In the genomic region with DNA sequence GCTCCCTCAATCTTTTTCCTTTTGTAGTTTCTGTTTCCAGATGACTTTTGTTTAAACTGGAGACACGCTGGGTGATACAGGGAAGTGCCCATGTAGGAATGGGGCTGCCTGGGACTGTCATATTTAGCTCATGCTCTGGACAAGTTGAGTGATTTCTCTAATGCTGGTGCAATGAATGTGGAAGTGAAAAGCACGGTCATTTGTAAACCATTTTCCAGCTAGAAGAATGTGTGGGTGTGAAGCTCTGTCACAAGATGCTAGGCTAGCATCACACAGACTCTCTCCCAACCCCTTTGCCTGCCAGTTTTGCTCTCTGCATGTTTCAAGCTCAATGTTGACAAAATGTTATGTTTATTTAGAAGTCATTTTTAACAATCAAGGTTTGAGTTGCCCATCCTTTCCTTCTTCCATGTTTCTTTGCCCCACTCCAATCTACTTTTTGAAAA, we compare ENCODE assay signal across 24 mouse cellular contexts.
A peak's percentile ranks its signal among the peaks of the same experiment; 100 is the strongest.
DNase-seq lines count a peak whose midpoint lies in the region; ATAC-seq and TF ChIP-seq lines count a peak whose summit lies in the region.
"Had no signal": no experiment of that assay in that cellular context is flagged by ENCODE, and none has a peak within 500 bp of the region (broad histone marks: within the 10 kb centered on the region; RNA-seq: fewer than 3 reads in every experiment).

No protein-coding gene starts in this region.

- no peaks in the 10 kb centered on the region for H3K27me3 ChIP-seq in heart, embryonic 12.5 days (replicated peaks)
- no peaks in the 10 kb centered on the region for H3K27me3 ChIP-seq in liver, adult 2 months (ENCODE audit: control insufficient read depth, insufficient read depth, low read length)
- no peaks in the 10 kb centered on the region for H3K27me3 ChIP-seq in liver, embryonic 11.5 days (replicated peaks; ENCODE audit: control insufficient read depth, insufficient read depth, low read length)
- no peaks in the 10 kb centered on the region for H3K27me3 ChIP-seq in stomach, embryonic 16.5 days (ENCODE audit: control insufficient read depth, insufficient read depth, low read length)
- H3K27me3 ChIP-seq in midbrain, embryonic 15.5 days (replicated peaks) = no peaks in the 10 kb centered on the region
- H3K27me3 ChIP-seq: forebrain, embryonic 13.5 days; heart, embryonic 13.5 days; hindbrain, embryonic 15.5 days; limb, embryonic 13.5 days; neural tube, embryonic 12.5 days; Patski had no signal

- H3K9me3 ChIP-seq in heart, embryonic 12.5 days (replicated peaks) = no peaks in the 10 kb centered on the region
- H3K9me3 ChIP-seq in liver, embryonic 11.5 days (ENCODE audit: control insufficient read depth, low read length) = no peaks in the 10 kb centered on the region
- H3K9me3 ChIP-seq in stomach, embryonic 16.5 days (replicated peaks; ENCODE audit: control insufficient read depth, low read length) = no peaks in the 10 kb centered on the region
- no peaks in the 10 kb centered on the region for H3K9me3 ChIP-seq in midbrain, embryonic 15.5 days
- H3K9me3 ChIP-seq: forebrain, embryonic 13.5 days; G1E; heart, embryonic 13.5 days; hindbrain, embryonic 15.5 days; limb, embryonic 13.5 days; neural tube, embryonic 12.5 days had no signal

- no peak overlapping the region for H3K4me3 ChIP-seq in heart, embryonic 12.5 days
- H3K4me3 ChIP-seq in liver, adult 2 months (ENCODE audit: insufficient read depth, low read depth, low read length) = no peak overlapping the region
- H3K4me3 ChIP-seq in liver, embryonic 11.5 days (ENCODE audit: low read depth, low read length) = no peak overlapping the region
- H3K4me3 ChIP-seq in brown adipose tissue, adult 24 weeks (ENCODE audit: insufficient read depth, low read depth, low read length) = no peak overlapping the region
- no peak overlapping the region for H3K4me3 ChIP-seq in stomach, embryonic 16.5 days (replicated peaks; ENCODE audit: low read length)
- no peak overlapping the region for H3K4me3 ChIP-seq in midbrain, embryonic 15.5 days
- H3K4me3 ChIP-seq: forebrain, embryonic 13.5 days; heart, embryonic 13.5 days; hindbrain, embryonic 15.5 days; limb, embryonic 13.5 days; neural tube, embryonic 12.5 days had no signal

- no peak overlapping the region for H3K4me2 ChIP-seq in heart, embryonic 12.5 days
- H3K4me2 ChIP-seq in liver, embryonic 11.5 days = no peak overlapping the region
- H3K4me2 ChIP-seq in stomach, embryonic 16.5 days (ENCODE audit: low read depth, low read length) = no peak overlapping the region
- no peak overlapping the region for H3K4me2 ChIP-seq in midbrain, embryonic 15.5 days
- H3K4me2 ChIP-seq: forebrain, embryonic 13.5 days; heart, embryonic 13.5 days; hindbrain, embryonic 15.5 days; limb, embryonic 13.5 days; lung, embryonic 14.5 days; neural tube, embryonic 12.5 days had no signal

- no peak for TF ChIP-seq POLR2A in liver, adult 2 months (IDR thresholded peaks at IDR 0.05; ENCODE audit: extremely low read depth, insufficient read depth, low read length)

- no peaks in the 10 kb centered on the region for H3K36me3 ChIP-seq in heart, embryonic 12.5 days
- no peaks in the 10 kb centered on the region for H3K36me3 ChIP-seq in liver, adult 2 months (ENCODE audit: control insufficient read depth, insufficient read depth, low read length)
- H3K36me3 ChIP-seq in liver, embryonic 11.5 days (ENCODE audit: control insufficient read depth, insufficient read depth, low read length) = no peaks in the 10 kb centered on the region
- H3K36me3 ChIP-seq in stomach, embryonic 16.5 days (ENCODE audit: control insufficient read depth, insufficient read depth, low read length) = no peaks in the 10 kb centered on the region
- no peaks in the 10 kb centered on the region for H3K36me3 ChIP-seq in midbrain, embryonic 15.5 days (replicated peaks)
- H3K36me3 ChIP-seq: G1E; heart, embryonic 13.5 days; hindbrain, embryonic 15.5 days; limb, embryonic 13.5 days; neural tube, embryonic 12.5 days had no signal

- 57% methylated on average over 2 of the region's 2 CpGs for WGBS in heart, embryonic 12.5 days
- 8% methylated on average over 2 of the region's 2 CpGs for WGBS in liver, adult 2 months
- 61% methylated on average over 2 of the region's 2 CpGs for WGBS in liver, embryonic 11.5 days
- 42% methylated on average over 2 of the region's 2 CpGs for WGBS in stomach, embryonic 16.5 days
- WGBS in midbrain, embryonic 15.5 days = 75% methylated on average over 2 of the region's 2 CpGs

- DNase-seq in heart, adult 18-20 months = peak; percentile 18 to 46
- no peak for DNase-seq in liver, adult 2 months (ENCODE audit: extremely low read depth, low read depth, low spot score)
- no peak for DNase-seq in liver, embryonic 11.5 days (ENCODE audit: low spot score)
- DNase-seq: cerebellum, adult 8-10 months; cerebellum, postnatal 36 days; gastrocnemius, postnatal 14 days; kidney, postnatal 25 days; lung, postnatal 4 days; midbrain, embryonic 14.5 days; right cerebral cortex, postnatal 25 days; thymus, postnatal 14 days had no signal

- ATAC-seq in heart, embryonic 12.5 days (ENCODE audit: insufficient number of reproducible peaks, low FRiP score) = no peak
- no peak for ATAC-seq in liver, embryonic 11.5 days (replicated peaks; ENCODE audit: low FRiP score)
- 0 out of 2 replicates have a peak, but pooled peaks have one; percentile 17 for ATAC-seq in stomach, embryonic 16.5 days (ENCODE audit: insufficient read depth, low FRiP score)
- no peak for ATAC-seq in midbrain, embryonic 15.5 days (replicated peaks)
- ATAC-seq: forebrain, embryonic 13.5 days; Patski had no signal

- no peaks in the 10 kb centered on the region for H3K4me1 ChIP-seq in heart, embryonic 12.5 days (replicated peaks)
- peaks cover 32% of the 10 kb centered on the region for H3K4me1 ChIP-seq in liver, adult 2 months (ENCODE audit: control insufficient read depth, insufficient read depth, low read length)
- no peaks in the 10 kb centered on the region for H3K4me1 ChIP-seq in liver, embryonic 11.5 days (replicated peaks; ENCODE audit: control insufficient read depth, insufficient read depth, low read length)
- peaks cover 7% of the 10 kb centered on the region for H3K4me1 ChIP-seq in brown adipose tissue, adult 24 weeks (ENCODE audit: control insufficient read depth, insufficient read depth, insufficient read length, low read length)
- H3K4me1 ChIP-seq in stomach, embryonic 16.5 days (ENCODE audit: control insufficient read depth, insufficient read depth, low read length) = 0 out of 2 replicates have a peak, but pooled peaks cover under 1% of the 10 kb centered on the region
- H3K4me1 ChIP-seq in midbrain, embryonic 15.5 days = no peaks in the 10 kb centered on the region
- H3K4me1 ChIP-seq: heart, embryonic 13.5 days; hindbrain, embryonic 15.5 days; neural tube, embryonic 12.5 days had no signal

- no peak overlapping the region for H3K9ac ChIP-seq in heart, embryonic 12.5 days
- H3K9ac ChIP-seq in liver, adult 2 months (ENCODE audit: low read depth, low read length) = peak overlapping the region; percentile 29; the same call in 1 of the 2 replicates
- H3K9ac ChIP-seq in liver, embryonic 11.5 days (ENCODE audit: low read depth, low read length) = no peak overlapping the region
- no peak overlapping the region for H3K9ac ChIP-seq in stomach, embryonic 16.5 days (ENCODE audit: low read length)
- no peak overlapping the region for H3K9ac ChIP-seq in midbrain, embryonic 15.5 days
- H3K9ac ChIP-seq: forebrain, embryonic 13.5 days; heart, embryonic 13.5 days; hindbrain, embryonic 15.5 days; limb, embryonic 13.5 days; liver, embryonic 14.5 days; lung, embryonic 14.5 days; neural tube, embryonic 12.5 days had no signal

- no peak for TF ChIP-seq CTCF in liver, adult 2 months (IDR thresholded peaks at IDR 0.05; ENCODE audit: low read depth, low read length)

- H3K79me2 ChIP-seq in liver, adult 2 months (ENCODE audit: control insufficient read depth, insufficient read depth, low read length) = peaks cover 17% of the 10 kb centered on the region; the same call in 1 of the 2 replicates

- no peak overlapping the region for H3K27ac ChIP-seq in heart, embryonic 12.5 days (ENCODE audit: poor library complexity, severe bottlenecking)
- peak overlapping the region; percentile 89 for H3K27ac ChIP-seq in liver, adult 2 months (replicated peaks; ENCODE audit: insufficient read depth, low read depth, low read length)
- H3K27ac ChIP-seq in liver, embryonic 11.5 days (ENCODE audit: low read depth, low read length) = no peak overlapping the region
- H3K27ac ChIP-seq in brown adipose tissue, adult 24 weeks (replicated peaks; ENCODE audit: low read depth, low read length) = 0 out of 2 replicates have a peak overlapping the region, but pooled peaks have one; percentile 41
- H3K27ac ChIP-seq in stomach, embryonic 16.5 days (ENCODE audit: low read length) = peak overlapping the region; percentile 28; the same call in 1 of the 2 replicates
- no peak overlapping the region for H3K27ac ChIP-seq in midbrain, embryonic 15.5 days
- H3K27ac ChIP-seq: forebrain, embryonic 13.5 days; heart, embryonic 13.5 days; hindbrain, embryonic 15.5 days; limb, embryonic 13.5 days; liver, embryonic 14.5 days; neural tube, embryonic 12.5 days had no signal

Comparison
In these comparisons a context has a peak if more than half of its experiments do, and no peak if none do; other contexts are left out.
1. H3K27ac ChIP-seq: peak in liver, adult 2 months (single experiment), brown adipose tissue, adult 24 weeks (single experiment) and stomach, embryonic 16.5 days (single experiment); none in heart, embryonic 12.5 days (single experiment), liver, embryonic 11.5 days (single experiment) and midbrain, embryonic 15.5 days (single experiment).
2. DNase-seq: peak in heart, adult 18-20 months (2 of 2); none in liver, adult 2 months (single experiment) and liver, embryonic 11.5 days (single experiment).